Mouse (Mus musculus) heart, postnatal 36 days (tissue): ENCODE measurements around the gene Pla2g4e. TPM values are rescaled to one million over a fixed set of nuclear protein-coding genes. Genes with fewer than 3 reads are reported as not detected.
A peak's percentile ranks its signal among the peaks of the same experiment; 100 is the strongest.
"Not testable (repeated sequence)": the region's sequence is repeated elsewhere in the genome, so short reads cannot be mapped to it uniquely, and the experiment has no call there.

Experiments
- DNase-seq, 2 experiments: peaks; one replicate each; pipeline ENCODE4 v3.0.0; 2021 to 2022
- intact Hi-C: fragments of 180-260 bp; cut with DNase I; formaldehyde crosslinking; loops from one replicate; pipeline ENCODE4 v1.15.1; 2025
- total RNA-seq, 2 experiments: library from RNA; stranded (reverse); gene quantifications; 2 replicates each; pipeline ENCODE4 v1.2.3; 2021

The Pla2g4e gene
- total RNA-seq, 2 experiments from 2014 or later = 3.0 to 3.1 TPM

DNA sequence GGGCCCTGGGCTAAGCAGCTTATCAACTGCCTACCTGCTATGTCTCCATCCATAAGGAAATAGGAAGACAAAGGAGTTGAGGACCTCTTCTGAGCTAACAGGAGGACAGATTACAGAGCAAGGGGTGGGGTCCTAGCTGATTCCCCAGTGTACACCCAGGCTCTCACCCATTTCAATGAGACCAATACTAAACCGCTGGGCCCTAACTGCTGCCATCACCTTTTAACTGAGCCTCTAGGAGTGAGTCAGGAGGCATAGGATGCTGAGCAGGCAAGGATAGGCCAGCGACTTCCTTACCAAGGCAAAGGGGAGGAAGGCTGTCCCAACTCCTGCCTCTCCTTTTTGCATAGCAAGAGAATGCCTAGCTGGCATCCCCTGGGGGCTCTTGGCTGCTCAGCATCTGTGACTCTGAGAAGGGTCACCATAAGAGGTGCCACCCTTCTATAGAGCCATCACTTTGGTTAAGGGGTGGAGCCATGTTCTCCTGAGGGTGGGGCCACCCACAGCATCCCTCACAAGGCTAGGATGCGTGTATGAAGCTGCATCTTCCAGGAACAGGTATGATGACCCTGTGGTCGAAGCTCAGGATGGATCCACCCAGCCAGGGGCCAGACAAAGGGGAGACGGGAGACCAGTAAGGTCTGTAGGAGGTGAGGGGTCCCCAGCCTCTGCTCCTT is 2.2 kb downstream of the Pla2g4e start:
- intact Hi-C loops = no loop called here
- no peak for DNase-seq

DNA sequence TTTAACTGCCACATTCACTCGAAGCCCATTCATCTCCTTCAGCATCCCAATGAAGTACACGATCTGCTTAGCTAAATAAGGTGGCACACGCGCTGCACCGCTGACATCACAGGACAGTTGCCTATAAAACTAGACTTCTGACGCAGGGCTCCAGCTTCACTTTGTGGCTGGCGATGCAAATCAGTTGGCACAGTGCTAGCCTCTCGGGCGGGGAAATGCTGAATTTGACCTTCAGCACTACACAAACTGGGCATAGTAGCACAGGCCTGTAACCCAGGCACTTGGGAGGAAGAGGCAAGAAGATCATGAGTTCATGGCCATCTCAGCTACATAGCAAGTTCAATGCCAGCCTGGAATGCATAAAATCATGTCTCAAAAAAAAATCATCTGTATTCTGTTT is 6.4 kb downstream of the Pla2g4e start:
- not testable (repeated sequence) for DNase-seq
- intact Hi-C loops = loop anchor here (5.0 kb wide), 1 partner anchor 36 kb away; no protein-coding TSS in a partner anchor

DNA sequence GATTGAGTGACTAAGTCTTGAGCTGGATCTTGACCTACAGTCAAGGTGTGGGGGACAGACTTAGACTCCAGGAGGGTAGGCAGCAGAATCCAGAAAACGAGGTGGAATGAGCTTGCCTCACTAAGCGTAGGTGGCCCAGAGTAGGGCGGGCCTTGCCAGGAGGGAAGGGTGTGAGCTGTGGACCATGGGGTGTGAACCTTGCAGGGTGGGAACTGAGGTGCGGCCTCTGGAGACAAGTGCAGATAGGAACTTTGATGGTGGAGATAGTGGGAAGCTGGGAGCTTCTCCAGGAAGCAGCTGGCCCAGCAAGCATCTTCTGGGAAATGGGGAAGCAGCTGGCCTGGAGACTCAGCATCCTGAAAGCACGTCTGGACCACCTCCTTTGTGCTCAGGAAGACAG is 7.4 kb downstream of the Pla2g4e start:
- DNase-seq = no peak
- intact Hi-C loops = loop anchor here (5.0 kb wide), 1 partner anchor 35 kb away; no protein-coding TSS in a partner anchor

DNA sequence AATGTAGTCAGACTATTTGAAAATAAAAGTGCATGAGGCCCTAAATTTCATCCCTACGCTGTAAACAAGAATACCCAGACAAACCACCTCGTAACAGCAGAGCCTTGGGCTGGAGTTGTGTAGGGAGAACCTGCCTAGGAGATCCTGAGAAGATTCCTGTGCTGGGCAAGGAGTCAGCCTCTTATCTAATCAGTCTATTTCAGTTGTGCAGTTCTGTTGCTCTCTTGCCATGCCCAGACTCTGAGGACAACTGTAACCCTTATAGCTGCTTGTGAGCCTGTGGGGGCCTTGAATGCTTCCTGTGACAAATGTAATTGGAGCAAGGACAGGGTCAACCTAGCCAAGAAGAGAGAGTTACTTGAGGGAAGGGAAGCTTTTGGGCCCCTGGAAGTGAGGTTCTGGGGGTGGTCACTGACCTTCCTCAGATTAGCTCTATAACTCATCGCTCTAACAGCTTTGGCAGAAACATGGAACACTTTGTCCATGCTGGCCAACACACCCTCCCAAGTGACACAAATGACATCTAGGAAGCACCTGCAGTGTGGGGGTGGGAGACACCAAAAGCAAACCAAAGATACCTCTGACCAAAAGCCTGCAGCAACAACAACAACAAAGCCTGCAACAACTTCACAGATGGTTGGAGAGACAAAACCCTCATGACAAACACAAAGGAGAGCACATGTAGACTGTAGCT is 9.0 kb downstream of the Pla2g4e start:
- intact Hi-C loops = loop anchor here (5.0 kb wide), 1 partner anchor 34 kb away; no protein-coding TSS in a partner anchor
- DNase-seq = peak in 1 of 2 experiments; percentile 17

DNA sequence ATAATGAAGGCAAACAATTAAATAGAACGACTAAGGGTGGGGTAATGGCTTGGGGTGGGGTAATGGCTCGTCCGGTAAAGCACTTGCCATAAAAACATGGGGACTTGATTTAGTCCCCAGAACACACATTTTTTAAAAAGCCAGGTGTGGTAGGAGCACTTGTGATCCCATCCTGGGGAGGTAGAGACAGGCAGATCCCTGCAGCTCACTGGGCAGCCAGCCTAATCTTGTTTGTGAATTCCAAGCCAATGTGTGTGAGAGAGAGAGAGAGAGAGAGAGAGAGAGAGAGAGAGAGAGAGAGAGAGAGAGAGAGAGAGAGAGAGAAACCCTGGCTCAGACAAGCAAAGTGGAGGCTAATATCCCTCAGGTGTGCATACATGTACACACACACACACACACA is 9.8 kb downstream of the Pla2g4e start:
- intact Hi-C loops = loop anchor here (5.0 kb wide), 1 partner anchor 33 kb away; no protein-coding TSS in a partner anchor
- DNase-seq = no peak

DNA sequence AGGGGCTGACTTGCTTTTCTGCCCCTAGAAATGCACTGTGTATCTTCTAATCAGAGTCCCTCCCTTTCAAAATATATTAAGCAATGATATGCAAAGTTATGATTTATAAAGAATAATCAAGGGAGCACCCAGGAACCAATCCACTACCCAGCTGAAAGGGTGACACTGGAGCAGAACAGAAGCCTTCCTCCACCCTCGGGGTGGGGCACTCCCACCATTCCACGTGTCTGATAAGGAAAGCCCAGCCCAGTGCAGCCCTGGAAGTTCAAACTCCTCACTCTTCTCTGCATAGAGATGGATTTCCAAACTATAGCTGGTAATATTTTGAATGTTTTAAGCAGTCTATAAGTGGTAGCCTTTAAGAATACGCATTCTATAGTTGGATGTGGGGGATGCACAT is 13.5 kb downstream of the Pla2g4e start:
- intact Hi-C loops = no loop called here
- DNase-seq = no peak

DNA sequence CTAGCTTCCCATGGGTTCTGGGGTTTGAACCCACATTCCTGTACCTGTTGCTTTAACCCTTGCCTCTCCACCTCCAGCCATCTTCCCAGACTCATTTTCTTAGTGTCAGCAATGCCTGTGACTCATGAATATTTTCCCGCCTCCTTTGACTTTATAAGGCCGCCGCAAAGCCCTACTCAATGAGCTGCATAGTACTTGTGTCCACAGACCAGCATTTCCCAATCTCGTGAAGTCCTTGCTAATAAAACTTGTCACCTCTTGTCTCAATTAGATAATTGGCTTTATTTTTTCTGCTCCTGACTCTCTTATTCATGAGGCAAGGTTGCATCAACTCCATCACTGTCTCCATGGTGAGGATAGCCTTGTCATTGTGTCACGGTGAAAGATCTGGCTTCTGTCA is 30.5 kb downstream of the Pla2g4e start:
- no peak for DNase-seq
- intact Hi-C loops = no loop called here

DNA sequence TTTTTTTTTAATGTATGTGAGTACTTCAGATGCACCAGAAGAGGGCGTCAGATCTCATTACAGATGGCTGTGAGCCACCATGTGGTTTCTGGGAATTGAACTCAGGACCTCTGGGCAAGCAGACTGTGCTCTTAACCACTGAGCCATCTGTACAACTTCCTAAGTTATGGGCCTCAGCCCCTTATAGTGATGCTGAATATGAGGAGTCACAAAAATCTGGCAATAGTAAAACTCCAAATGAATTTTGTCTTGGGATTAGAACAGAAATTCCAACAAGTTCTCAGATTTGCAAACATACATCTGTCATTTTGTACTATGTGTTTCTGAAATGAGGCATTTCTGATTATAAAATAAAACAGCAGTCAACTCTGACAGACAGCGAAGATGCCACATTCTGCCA is 33.7 kb downstream of the Pla2g4e start:
- DNase-seq = no peak
- intact Hi-C loops = no loop called here

DNA sequence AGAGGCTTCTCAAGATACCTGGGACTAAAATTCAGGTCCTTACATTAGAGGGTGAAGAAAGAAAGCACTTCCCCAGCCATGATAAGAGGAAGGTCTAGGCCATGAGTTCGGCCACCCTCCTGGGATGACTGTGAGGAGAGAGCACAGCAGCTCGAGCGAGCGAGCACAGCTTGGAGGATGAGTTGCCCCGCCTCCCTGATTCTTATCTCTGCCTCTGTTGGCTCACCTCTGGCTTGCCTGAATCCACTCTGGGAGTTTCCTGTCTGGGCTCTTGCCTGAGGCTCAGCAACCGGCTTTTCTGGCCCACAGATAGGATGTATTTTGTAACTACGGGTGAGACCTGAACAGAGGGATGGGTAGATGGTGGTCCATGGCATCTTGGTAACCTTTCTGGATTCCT is 37.2 kb downstream of the Pla2g4e start:
- DNase-seq = no peak

DNA sequence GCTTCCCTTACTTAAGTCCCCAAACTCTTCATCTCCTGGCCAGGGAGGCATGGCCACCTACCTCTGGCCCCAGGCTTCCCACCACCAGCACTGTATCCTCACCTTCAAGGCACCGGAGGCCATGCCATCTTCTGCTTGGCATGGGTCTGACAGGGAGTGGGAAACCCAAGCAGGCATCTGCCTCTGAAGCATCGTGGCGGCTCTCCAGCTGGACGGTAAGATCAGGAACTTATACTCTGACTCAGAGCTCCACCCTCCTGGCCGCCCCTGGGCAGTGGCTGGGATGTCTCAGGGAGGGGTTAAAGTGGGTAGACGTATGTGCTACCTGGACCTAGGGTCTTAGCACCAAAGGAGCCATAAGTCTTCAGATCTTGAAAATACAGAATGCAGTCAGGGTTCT is 38.1 kb downstream of the Pla2g4e start:
- intact Hi-C loops = no loop called here
- DNase-seq = no peak

More for the DNA sequence above, 37.2 kb downstream of the Pla2g4e start:
- intact Hi-C loops = no loop called here

DNA sequence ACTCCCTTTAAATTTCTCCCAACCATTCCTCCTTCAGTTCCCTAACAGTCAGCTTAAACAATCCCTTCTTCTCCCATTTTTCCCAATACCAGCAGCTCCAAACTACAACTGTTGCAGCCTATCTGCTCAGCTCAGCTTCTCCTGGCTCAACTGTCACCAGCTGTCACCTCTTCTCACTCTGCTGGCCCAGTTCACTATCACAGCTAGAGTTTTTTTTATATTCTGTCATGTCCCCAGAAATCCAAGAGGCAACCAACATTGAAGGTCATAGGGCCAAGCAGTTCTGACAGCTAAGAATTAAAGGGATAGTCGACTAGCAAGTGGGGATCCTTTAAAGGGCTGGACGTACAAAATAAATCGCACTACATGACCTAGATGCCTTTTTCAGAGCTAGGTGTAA is 41.4 kb downstream of the Pla2g4e start:
- no peak for DNase-seq
- intact Hi-C loops = loop anchor here (5.0 kb wide), 1 partner anchor 34 kb away; no protein-coding TSS in a partner anchor

DNA sequence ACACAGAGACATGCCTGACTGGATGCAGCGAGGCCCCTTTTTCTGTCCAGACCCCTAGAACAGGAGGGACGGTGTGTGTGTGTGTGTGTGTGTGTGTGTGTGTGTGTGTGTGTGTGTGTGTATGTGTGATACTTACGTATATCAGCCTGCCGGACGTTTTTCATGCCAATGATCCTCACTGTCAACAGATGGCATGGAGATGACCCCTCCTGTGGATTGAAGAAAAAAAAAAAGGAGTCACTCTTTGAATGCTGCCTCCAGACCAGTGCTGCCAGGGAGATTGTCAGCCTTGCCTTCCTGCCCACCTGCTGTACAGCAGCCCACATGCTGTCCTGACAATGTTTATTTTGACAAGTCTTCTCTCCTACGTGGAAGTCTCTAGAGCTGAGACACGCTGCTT is 45.1 kb downstream of the Pla2g4e start:
- no peak for DNase-seq
- intact Hi-C loops = loop anchor here (5.0 kb wide), 1 partner anchor 37 kb away; no protein-coding TSS in a partner anchor

DNA sequence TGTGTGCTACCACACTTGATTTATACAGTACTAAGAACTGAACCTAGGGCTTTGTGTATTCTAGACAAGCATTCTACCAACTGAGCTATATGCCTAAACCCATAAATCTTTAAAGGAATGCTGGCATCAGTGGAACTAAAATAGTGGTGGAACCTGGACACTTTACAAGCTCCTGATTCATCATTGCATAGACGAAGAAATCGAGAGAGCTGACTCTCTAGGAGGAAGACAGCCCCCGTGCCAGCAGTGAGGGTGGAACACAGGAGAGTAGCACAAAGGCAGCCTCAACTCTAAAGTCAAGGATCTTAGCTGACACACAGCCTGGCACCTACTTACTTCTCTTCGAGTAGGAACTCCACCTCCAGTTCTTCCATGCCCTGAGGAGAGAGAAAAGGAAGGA is 57.0 kb downstream of the Pla2g4e start:
- intact Hi-C loops = loop anchor here (5.0 kb wide), 1 partner anchor 79 kb away; no protein-coding TSS in a partner anchor
- DNase-seq = no peak

DNA sequence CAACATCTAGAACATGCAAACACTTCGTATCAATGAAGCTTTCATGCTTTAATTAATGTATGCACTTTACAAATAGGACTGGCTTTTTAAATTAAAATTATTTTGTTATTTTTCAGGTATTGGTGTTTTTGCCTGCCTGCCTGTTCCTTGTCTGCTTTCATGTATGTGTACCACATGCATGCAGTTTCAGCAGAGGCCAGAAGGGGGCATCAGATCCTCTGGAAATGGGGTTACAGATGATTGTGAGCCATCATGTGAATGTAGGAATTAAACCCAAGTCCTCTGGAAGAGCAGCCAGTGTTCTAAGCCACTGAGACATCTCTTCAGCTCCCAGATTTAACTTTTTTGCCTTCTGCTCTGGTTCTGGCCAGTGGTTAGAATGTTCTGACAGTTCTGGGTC is 57.6 kb downstream of the Pla2g4e start:
- DNase-seq = no peak
- intact Hi-C loops = loop anchor here (5.0 kb wide), 1 partner anchor 80 kb away; no protein-coding TSS in a partner anchor

DNA sequence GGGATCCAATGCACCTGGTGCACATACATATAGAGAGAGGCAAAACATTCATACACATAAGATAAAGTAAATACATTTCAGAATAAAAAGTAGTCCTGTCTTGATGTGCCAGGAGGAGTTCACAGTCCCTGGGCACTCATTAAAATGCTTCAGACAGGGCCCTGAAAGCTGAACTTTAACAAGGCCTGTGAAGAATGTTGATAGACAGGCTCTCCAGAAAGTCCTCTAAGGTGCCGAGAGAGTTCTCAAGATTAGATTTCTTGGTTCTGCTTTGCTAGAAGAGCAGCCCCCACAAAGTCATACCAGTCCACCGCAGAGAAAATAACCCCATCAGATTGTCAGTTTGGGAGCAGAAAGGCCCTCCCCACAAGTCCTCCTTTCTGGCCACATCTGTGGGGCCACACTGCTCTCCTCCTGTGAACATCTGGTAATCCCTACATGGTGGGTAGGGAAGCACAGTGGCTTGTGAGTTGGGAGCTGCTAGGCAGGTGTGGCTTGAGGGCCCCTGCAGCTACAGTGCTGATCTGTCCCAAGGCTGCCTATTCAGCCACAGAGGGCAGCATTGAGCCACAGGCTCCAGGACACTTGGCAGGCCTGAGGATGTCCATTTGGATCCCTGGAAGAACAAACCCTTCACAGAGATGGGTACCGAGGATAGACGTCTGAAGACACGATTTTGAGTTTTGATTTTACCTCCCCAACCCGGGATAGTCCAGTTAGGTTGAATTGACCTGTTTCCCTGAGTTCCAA is 59.4 kb downstream of the Pla2g4e start:
- intact Hi-C loops = loop anchor here (5.0 kb wide), 1 partner anchor 82 kb away; no protein-coding TSS in a partner anchor
- no peak for DNase-seq

DNA sequence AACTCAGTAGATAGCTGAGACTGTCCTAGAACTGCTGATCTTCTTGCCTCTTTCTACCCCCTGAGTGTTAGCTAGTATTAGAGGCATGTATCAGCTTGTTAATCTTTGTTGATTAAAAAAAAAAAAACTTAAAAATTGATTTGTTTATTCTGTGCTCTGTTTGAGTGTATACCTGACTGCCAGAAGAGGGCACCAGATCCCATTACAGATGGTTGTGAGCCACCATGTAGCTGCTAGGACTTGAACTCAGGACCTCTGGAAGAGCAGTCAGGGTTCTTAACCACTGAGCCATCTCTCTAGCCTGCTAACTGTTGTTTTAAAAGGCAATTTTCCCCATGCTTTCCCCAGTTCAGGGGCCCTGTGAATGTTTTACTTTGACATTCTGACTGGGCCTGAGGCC is 66.2 kb downstream of the Pla2g4e start:
- no peak for DNase-seq
- intact Hi-C loops = loop anchor here (1.0 to 5.0 kb wide), 2 partner anchors 68 to 101 kb away; partner anchors contain the start of gene Pla2g4e

DNA sequence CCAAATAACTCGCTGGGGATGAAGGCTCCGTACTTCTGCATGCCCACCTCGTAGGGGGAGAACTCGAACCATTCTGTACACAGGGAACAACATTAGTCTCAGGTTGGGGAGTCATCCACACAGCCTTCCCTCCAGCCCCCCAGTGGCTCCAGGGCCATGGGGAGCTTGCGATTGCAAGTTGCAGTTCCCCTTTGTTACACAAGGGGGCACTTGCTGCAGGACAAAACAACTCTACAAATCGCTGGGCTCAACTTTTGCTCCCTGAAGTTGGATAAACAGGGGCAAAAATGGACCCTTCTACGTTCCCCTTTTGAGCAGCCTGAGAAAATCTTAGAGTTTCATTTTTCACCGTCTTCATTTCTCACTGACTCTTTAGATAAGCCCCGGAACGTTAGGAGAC is 71.4 kb downstream of the Pla2g4e start:
- intact Hi-C loops = loop anchor here (2.0 to 5.0 kb wide), 2 partner anchors 94 to 107 kb away; no protein-coding TSS in a partner anchor
- DNase-seq = peak; percentile 57 to 72

DNA sequence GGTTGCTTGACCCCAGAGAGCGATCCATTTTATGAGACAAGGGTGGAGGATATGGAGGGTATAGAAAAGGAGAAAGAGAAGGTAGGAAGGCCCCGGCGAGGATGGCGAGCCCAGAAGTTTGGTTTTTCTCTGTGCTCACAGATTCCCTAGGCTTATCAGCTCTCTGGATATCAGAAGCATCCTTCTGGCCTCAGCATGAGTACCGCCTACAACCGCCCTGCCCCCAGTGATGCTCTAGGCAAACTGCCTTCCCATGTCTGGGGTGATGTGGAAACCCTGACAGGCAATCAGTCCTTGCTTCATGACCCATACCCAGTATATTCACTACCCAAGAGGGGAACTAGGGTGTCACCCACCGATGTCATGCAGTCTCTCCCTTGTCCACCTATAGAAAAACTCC is 73.8 kb downstream of the Pla2g4e start:
- DNase-seq = no peak
- intact Hi-C loops = loop anchor here (2.0 to 5.0 kb wide), 2 partner anchors 96 to 199 kb away; partner anchors contain the start of gene Mapkbp1

DNA sequence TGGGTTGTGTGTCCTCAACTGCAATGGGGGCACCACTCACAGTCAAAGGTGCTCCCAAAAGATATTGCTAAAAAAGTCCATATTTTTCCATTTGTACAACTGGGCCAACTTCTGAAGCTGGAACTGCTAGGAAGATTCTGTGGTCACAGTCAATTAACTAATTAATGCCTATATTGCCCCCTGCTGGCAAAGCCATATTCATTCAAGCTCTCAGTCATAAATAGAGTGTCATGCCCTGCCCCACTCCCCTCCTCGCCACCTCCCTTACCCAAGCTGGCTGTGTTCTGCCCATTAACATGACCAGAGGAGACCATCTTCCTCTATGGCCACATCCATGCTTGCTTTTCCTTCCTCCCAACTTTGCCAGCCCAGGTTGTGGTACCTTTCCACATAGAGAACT is 74.4 kb downstream of the Pla2g4e start:
- intact Hi-C loops = loop anchor here (1.0 to 5.0 kb wide), 3 partner anchors 85 to 198 kb away; partner anchors contain the start of gene Mapkbp1

DNA sequence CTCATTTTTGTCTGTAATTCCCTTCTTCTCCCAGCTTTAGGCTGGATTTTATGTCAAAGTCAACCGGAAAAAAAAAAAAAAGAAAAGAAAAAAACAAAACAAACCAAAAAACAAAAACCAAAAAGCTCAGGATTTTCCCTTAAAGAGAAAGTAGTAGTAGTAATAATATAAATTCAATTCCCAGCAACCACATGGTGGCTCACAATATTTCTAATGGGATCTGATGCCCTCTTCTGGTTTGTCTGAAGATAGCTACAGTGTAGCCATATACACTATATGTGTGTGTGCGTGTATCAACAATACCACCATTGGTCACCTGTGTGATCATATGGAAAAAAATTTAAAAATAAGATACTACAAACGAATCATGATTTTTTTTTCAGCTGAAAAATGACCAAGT is 75.8 kb downstream of the Pla2g4e start:
- DNase-seq = no peak
- intact Hi-C loops = no loop called here

More for the DNA sequence above, 74.4 kb downstream of the Pla2g4e start:
- DNase-seq = peak; percentile 48 to 60

DNA sequence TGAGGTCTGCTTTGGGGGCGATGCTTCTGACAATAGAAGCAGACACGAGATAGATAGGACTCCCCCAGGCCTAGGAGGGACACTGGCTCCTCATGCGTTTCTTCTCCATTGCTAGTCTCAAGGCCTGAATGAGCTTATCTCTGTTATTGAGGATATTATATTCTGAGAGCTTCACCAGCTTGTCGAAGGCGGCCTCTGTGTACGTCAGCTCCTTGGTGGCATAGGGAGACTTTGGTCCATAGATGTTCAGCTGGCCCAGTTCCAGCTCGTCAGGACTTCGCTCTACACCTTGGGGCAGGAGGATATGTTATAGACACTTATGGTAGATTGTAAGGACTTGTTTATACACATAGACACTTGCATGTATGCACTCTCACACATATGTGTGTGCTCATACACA is 77.4 kb downstream of the Pla2g4e start:
- intact Hi-C loops = no loop called here
- DNase-seq = no peak
